Mouse (Mus musculus) kidney, embryonic 15.5 days (tissue): ENCODE measurements around the gene Lasp1. TPM values are rescaled to one million over a fixed set of nuclear protein-coding genes. Genes with fewer than 3 reads are reported as not detected.
A peak's percentile ranks its signal among the peaks of the same experiment; 100 is the strongest.
"Not testable (repeated sequence)": the region's sequence is repeated elsewhere in the genome, so short reads cannot be mapped to it uniquely, and the experiment has no call there.

Experiments used
- ATAC-seq: fragments of 200-750 bp; cut with Nextera tagmentation; replicated peaks from 2 replicates; pipeline ENCODE4 v1.8.0; 2017; ENCODE audit warnings: moderate TSS enrichment; ENCODE audit not compliant: low FRiP score
- H3K27ac ChIP-seq: fragments of 300-500 bp; sonication (generic); 2 replicates; pipeline ENCODE4 v1.5.1; 2015; ENCODE audit warnings: mild to moderate bottlenecking, inconsistent platforms
- H3K27me3 ChIP-seq: fragments of 300-500 bp; sonication (generic); 2 replicates; pipeline ENCODE4 v1.6.1; 2015; ENCODE audit warnings: inconsistent platforms
- H3K36me3 ChIP-seq: fragments of 300-500 bp; sonication (generic); 2 replicates; pipeline ENCODE4 v1.6.1; 2015; ENCODE audit warnings: inconsistent platforms
- H3K4me1 ChIP-seq: fragments of 300-500 bp; sonication (generic); 2 replicates; pipeline ENCODE4 v1.6.1; 2015; ENCODE audit warnings: inconsistent platforms
- H3K4me2 ChIP-seq: fragments of 300-500 bp; sonication (generic); 2 replicates; pipeline ENCODE4 v1.6.1; 2015; ENCODE audit warnings: moderate library complexity, mild to moderate bottlenecking, inconsistent platforms
- H3K4me3 ChIP-seq: fragments of 300-500 bp; sonication (generic); replicated peaks from 2 replicates; pipeline ENCODE4 v1.5.1; 2015; ENCODE audit warnings: mild to moderate bottlenecking, inconsistent platforms
- H3K9ac ChIP-seq: fragments of 300-500 bp; sonication (generic); 2 replicates; pipeline ENCODE4 v1.6.1; 2015; ENCODE audit warnings: mild to moderate bottlenecking, inconsistent platforms
- H3K9me3 ChIP-seq: fragments of 300-500 bp; sonication (generic); replicated peaks from 2 replicates; pipeline ENCODE4 v1.6.1; 2016; ENCODE audit warnings: inconsistent platforms
- WGBS: fragments of 180-500 bp; shearing (Covaris S2); methylation state at CpG from one replicate; pipeline ENCODE4 v1.1.7; 2015; ENCODE audit warnings: mixed read lengths; 5-methylcytosine and 5-hydroxymethylcytosine counted together
- polyA plus RNA-seq: library from polyadenylated mRNA; unstranded; fragments of >200 nt; fragmentation: Nextera tagmentation; extraction: Ambion mirVana; gene quantifications from 2 replicates; pipeline ENCODE4 v1.2.1, GENCODE M21; 2015

Lasp1 gene
- polyA plus RNA-seq, 1 experiment from 2014 or later, result 108 TPM

DNA sequence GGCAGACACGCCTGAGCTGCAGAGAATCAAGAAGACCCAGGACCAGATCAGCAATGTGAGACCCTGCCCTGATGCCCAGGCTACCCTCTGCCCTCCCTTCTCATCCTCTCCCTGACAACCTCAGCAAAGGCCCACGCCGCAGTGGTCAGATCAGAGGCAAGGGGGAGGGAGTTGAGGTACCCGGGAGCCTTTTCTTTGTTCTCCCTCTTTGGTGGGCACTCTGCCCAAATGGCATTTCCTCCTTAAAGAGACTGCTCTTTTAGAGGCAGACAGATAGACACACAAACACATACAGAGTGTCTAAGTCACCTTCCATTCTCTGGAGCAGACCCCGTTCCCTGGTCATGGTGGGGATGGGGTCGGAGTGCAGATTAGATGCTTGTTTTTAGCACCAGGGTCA lies 26.1 kb downstream of the Lasp1 start:
- no peak for ATAC-seq
- Histone ChIP-seq H3K4me2 (no peak overlapping the region), H3K4me1 (peaks cover 45% of the 10 kb centered on the region), H3K4me3 (no peak overlapping the region), H3K9ac (no peak overlapping the region), H3K27me3 (no peaks in the 10 kb centered on the region), H3K27ac (no peak overlapping the region), H3K9me3 (no peaks in the 10 kb centered on the region), H3K36me3 (peaks cover 86% of the 10 kb centered on the region)
- WGBS, result 49% methylated on average over 6 of the region's 6 CpGs

- Histone ChIP-seq H3K9me3 (no peaks in the 10 kb centered on the region), H3K4me2 (no peak overlapping the region), H3K4me3 (no peak overlapping the region), H3K27ac (no peak overlapping the region), H3K36me3 (peaks cover 86% of the 10 kb centered on the region), H3K27me3 (no peaks in the 10 kb centered on the region), H3K9ac (no peak overlapping the region), H3K4me1 (peaks cover 46% of the 10 kb centered on the region)
- ATAC-seq, result no peak
- WGBS, result 66% methylated on average over 10 of the region's 10 CpGs
These were observed 26.5 kb downstream of the Lasp1 start for GRCm38 (mm10) chr11:97825295-97825694.

DNA sequence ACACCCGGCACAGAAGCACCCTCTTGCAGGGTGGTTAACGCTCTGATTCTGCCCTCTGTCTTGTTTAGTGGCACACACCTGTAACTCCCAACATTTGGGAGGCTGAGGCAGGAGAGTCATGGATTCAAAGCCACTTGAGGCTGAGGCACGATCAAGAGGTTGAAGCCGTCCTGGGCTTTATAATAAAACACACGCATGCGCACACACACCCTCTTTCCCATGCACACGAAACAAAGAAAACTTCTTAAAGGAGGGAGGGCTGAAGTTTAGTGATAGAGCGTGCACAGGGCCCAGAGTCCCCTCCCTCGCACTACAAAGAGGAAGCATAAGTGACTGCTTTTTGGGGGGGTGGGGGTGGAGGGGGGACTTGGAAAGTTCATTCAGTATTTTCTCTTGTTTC lies 27.2 kb downstream of the Lasp1 start:
- H3K27ac ChIP-seq, result 0 out of 2 replicates have a peak overlapping the region, but pooled peaks have one; percentile 18
- peaks cover 49% of the 10 kb centered on the region for H3K4me1 ChIP-seq
- no peak overlapping the region for H3K4me3 ChIP-seq
- H3K9ac ChIP-seq, result no peak overlapping the region
- WGBS, result 80% methylated on average over 9 of the region's 9 CpGs
- no peaks in the 10 kb centered on the region for H3K27me3 ChIP-seq
- H3K4me2 ChIP-seq, result no peak overlapping the region
- peaks cover 85% of the 10 kb centered on the region for H3K36me3 ChIP-seq
- ATAC-seq, result no peak
- H3K9me3 ChIP-seq, result no peaks in the 10 kb centered on the region

GRCm38 (mm10) chr11:97826414-97826813 lies 27.6 kb downstream of the Lasp1 start:
- Histone ChIP-seq H3K9me3 (no peaks in the 10 kb centered on the region), H3K9ac (no peak overlapping the region), H3K4me2 (no peak overlapping the region), H3K4me1 (peaks cover 45% of the 10 kb centered on the region), H3K4me3 (no peak overlapping the region), H3K36me3 (peaks cover 83% of the 10 kb centered on the region), H3K27ac (0 out of 2 replicates have a peak overlapping the region, but pooled peaks have one; percentile 18), H3K27me3 (no peaks in the 10 kb centered on the region)
- 69% methylated on average over 7 of the region's 7 CpGs for WGBS
- no peak for ATAC-seq

GRCm38 (mm10) chr11:97827654-97828053 lies 28.9 kb downstream of the Lasp1 start:
- Histone ChIP-seq H3K27me3 (no peaks in the 10 kb centered on the region), H3K4me2 (no peak overlapping the region), H3K4me1 (peaks cover 44% of the 10 kb centered on the region), H3K4me3 (no peak overlapping the region), H3K9ac (no peak overlapping the region), H3K36me3 (peaks cover 85% of the 10 kb centered on the region), H3K9me3 (no peaks in the 10 kb centered on the region), H3K27ac (no peak overlapping the region)
- WGBS, result 87% methylated on average over 6 of the region's 6 CpGs
- ATAC-seq, result no peak

DNA sequence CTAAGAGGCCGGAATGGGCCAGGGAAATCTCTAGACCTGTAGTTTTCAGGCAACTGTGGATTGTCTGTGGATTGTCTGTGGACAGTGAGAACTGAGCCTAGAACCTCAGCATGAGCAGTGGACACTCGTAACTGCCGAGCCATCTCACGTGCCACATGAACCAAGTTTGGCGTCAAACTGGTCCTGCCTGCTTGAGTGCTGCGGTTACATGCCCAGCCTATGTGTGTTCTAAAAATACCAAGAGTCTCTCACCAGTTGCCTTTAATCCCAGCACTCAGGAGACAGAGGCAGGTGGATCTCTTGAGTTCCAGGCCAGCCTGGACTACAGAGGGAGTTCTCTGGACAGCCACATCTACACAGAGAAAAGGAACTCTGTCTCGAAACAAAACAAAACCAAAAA lies 30.6 kb downstream of the Lasp1 start:
- H3K27me3 ChIP-seq, result no peaks in the 10 kb centered on the region
- no peak for ATAC-seq
- no peaks in the 10 kb centered on the region for H3K9me3 ChIP-seq
- no peak overlapping the region for H3K27ac ChIP-seq
- H3K4me2 ChIP-seq, result no peak overlapping the region
- H3K4me1 ChIP-seq, result peaks cover 35% of the 10 kb centered on the region
- no peak overlapping the region for H3K4me3 ChIP-seq
- H3K9ac ChIP-seq, result no peak overlapping the region
- peaks cover 85% of the 10 kb centered on the region for H3K36me3 ChIP-seq
- WGBS, result 90% methylated on average over 7 of the region's 7 CpGs

GRCm38 (mm10) chr11:97829913-97830476 lies 31.2 kb downstream of the Lasp1 start:
- no peaks in the 10 kb centered on the region for H3K9me3 ChIP-seq
- H3K4me3 ChIP-seq, result no peak overlapping the region
- H3K4me2 ChIP-seq, result no peak overlapping the region
- no peak for ATAC-seq
- peaks cover 85% of the 10 kb centered on the region for H3K36me3 ChIP-seq
- 83% methylated on average over 12 of the region's 12 CpGs for WGBS
- H3K27me3 ChIP-seq, result no peaks in the 10 kb centered on the region
- no peak overlapping the region for H3K9ac ChIP-seq
- no peak overlapping the region for H3K27ac ChIP-seq
- peaks cover 29% of the 10 kb centered on the region for H3K4me1 ChIP-seq

DNA sequence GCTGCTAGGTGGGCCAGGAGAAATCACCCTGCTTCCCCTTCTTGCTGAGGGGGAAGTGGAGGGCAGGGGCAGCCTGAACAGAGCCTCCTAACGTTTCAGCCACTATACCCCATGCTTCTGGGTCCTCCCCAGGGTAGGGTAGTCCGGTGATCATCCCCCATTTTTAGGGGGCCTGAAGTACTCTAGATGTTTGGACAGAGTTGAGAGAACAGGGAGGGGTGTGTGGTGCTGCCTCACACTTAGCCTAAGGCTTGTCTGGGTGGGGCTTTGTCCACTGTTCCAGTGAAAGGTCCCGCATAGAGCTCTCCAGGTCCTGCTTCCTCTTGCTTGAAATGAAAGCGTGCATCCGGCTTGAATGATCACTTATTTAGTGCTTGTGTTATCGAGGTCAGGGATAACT lies 31.7 kb downstream of the Lasp1 start:
- Histone ChIP-seq H3K4me2 (no peak overlapping the region), H3K36me3 (peaks cover 85% of the 10 kb centered on the region)

DNA sequence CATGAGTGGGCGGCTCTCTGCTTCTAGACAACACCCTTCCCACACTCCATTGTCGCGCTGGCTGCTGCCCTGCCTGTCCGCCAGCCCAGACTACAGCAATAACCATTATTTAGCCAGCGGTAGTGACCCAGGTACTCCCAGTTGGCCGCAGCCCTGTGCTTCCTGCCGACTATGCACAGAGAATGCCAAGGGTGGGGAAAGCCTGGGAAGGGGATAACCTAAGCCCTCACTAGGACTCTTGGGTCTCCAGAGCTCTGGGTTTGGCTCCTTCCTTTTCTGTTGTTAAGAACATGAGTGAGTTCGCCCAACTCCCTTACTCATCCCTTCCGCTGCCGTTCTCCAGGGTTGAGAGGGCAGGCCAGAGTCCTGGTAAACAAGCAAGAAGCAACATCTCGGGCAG lies 33.2 kb downstream of the Lasp1 start:
- H3K27me3 ChIP-seq, result no peaks in the 10 kb centered on the region
- WGBS, result 64% methylated on average over 11 of the region's 11 CpGs
- H3K4me3 ChIP-seq, result no peak overlapping the region
- ATAC-seq, result no peak
- H3K4me2 ChIP-seq, result no peak overlapping the region
- no peaks in the 10 kb centered on the region for H3K9me3 ChIP-seq
- H3K27ac ChIP-seq, result no peak overlapping the region
- H3K9ac ChIP-seq, result no peak overlapping the region
- peaks cover 85% of the 10 kb centered on the region for H3K36me3 ChIP-seq
- 0 out of 2 replicates have a peak, but pooled peaks cover 10% of the 10 kb centered on the region for H3K4me1 ChIP-seq

More for the DNA sequence above, 31.7 kb downstream of the Lasp1 start:
- ATAC-seq, result no peak
- H3K9me3 ChIP-seq, result no peaks in the 10 kb centered on the region
- H3K27ac ChIP-seq, result 0 out of 2 replicates have a peak overlapping the region, but pooled peaks have one; percentile 2
- H3K4me1 ChIP-seq, result peaks cover 24% of the 10 kb centered on the region
- no peak overlapping the region for H3K4me3 ChIP-seq
- no peak overlapping the region for H3K9ac ChIP-seq
- no peaks in the 10 kb centered on the region for H3K27me3 ChIP-seq
- 75% methylated on average over 6 of the region's 6 CpGs for WGBS

- Histone ChIP-seq H3K4me3 (no peak overlapping the region), H3K4me2 (no peak overlapping the region), H3K9ac (no peak overlapping the region), H3K36me3 (peaks cover 83% of the 10 kb centered on the region), H3K27me3 (no peaks in the 10 kb centered on the region), H3K9me3 (no peaks in the 10 kb centered on the region), H3K4me1 (0 out of 2 replicates have a peak, but pooled peaks cover 10% of the 10 kb centered on the region), H3K27ac (no peak overlapping the region)
- ATAC-seq, result no peak
- WGBS, result 77% methylated on average over 15 of the region's 15 CpGs
These were observed 34.6 kb downstream of the Lasp1 start for GRCm38 (mm10) chr11:97833352-97833751.

DNA sequence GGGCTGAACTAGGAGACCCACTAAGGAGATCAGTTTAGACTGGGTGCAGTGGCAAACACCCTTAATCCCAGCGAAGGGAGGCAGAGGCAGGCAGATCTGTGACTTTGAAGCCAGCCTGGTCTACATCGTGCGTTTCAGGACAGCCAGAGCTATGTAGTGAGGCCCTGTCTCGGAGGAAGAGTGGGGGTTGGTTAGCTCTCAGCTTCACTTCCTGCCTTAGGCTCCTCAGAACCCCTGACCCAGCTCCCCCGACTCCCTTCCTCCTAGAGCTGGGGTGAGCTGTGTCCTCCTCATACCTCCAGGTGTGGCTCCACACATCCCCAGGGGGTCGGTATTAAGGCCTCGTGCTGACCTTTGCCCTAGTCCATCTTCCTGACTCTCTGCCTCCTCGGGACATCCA lies 37.7 kb downstream of the Lasp1 start:
- H3K4me3 ChIP-seq, result no peak overlapping the region
- H3K4me2 ChIP-seq, result no peak overlapping the region
- H3K27me3 ChIP-seq, result no peaks in the 10 kb centered on the region
- H3K36me3 ChIP-seq, result peaks cover 57% of the 10 kb centered on the region
- no peaks in the 10 kb centered on the region for H3K9me3 ChIP-seq
- ATAC-seq, result no peak
- 62% methylated on average over 8 of the region's 8 CpGs for WGBS
- no peak overlapping the region for H3K27ac ChIP-seq
- no peak overlapping the region for H3K9ac ChIP-seq
- H3K4me1 ChIP-seq, result peaks cover 24% of the 10 kb centered on the region

- not testable (repeated sequence) for H3K4me3 ChIP-seq, H3K4me2 ChIP-seq, H3K27ac ChIP-seq, H3K9me3 ChIP-seq, ATAC-seq, H3K27me3 ChIP-seq, H3K9ac ChIP-seq
- Histone ChIP-seq H3K36me3 (peaks cover 52% of the 10 kb centered on the region), H3K4me1 (peaks cover 25% of the 10 kb centered on the region)
- 86% methylated on average over 9 of the region's 9 CpGs for WGBS
These were observed 38.3 kb downstream of the Lasp1 start for GRCm38 (mm10) chr11:97837051-97837450.

DNA sequence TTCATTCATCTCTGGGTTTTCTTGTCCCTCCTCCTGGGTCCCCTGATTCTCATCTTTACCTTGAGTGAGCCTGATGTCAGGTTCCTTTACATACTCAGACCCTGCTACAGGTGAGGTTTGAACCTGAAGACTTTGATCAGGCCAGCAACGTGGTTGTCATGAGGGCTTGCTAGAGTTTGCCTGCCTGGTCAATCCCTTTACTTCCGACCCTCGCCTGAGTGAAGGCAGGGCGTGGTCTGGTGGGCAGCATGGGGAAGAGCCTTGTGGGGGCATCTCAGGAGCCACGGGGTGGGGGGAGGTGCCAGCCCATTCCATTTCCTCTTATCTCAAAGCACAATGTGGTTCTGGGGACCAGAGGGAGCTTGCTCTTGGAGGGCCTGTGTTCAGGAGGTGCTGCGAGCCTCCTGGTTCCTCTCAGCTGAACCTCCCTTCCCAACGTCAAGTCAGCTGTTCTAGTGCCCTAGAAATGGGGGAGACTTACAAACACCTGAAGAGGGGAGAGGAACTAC lies 38.9 kb downstream of the Lasp1 start:
- 89% methylated on average over 7 of the region's 7 CpGs for WGBS
- Histone ChIP-seq H3K4me1 (peaks cover 28% of the 10 kb centered on the region), H3K27ac (no peak overlapping the region), H3K9me3 (no peaks in the 10 kb centered on the region), H3K9ac (no peak overlapping the region), H3K36me3 (peaks cover 50% of the 10 kb centered on the region), H3K27me3 (no peaks in the 10 kb centered on the region), H3K4me3 (no peak overlapping the region), H3K4me2 (no peak overlapping the region)
- ATAC-seq, result no peak
